Mouse (Mus musculus): ENCODE measurements at regions not wholly inside any gene's neighbourhood (a gene's known extent, or its start where the extent isn't known, plus 50 kb on each side); places are given as distances from the start of the nearest gene placed in this dataset.

DNA sequence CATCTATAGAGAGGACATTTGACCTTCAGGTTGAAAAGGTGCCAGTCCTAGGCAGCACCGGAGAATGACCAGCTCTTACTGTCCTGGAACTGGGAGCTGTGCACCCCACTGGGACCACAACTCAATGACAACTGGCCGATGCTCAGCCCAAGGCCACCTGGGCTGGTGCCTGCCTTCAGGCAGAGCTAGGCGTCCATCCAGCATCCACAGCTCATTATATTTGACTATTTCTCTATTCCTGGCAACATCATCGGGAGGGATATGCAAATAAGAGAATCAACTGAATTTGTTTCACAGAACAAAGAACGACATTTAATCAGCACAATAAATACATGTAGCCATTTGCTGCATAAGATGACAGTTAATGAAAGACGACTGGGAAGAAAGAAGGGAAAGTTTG lies 149.0 kb upstream of the Gli2 start:
- TF ChIP-seq POLR2A (IDR thresholded peaks at IDR 0.05; ENCODE audit: low read depth, low read length) = no peak
- TF ChIP-seq CTCF (IDR thresholded peaks at IDR 0.05; ENCODE audit: extremely low read depth, insufficient read length, insufficient replicate concordance, low read depth, low read length) = no peak
